Mouse (Mus musculus): ENCODE data around the gene Prkag3. TPM values are rescaled to one million over a fixed set of nuclear protein-coding genes. Genes with fewer than 3 reads are reported as not detected.

The Prkag3 gene
- total RNA-seq, 2 experiments from 2014 or later: 1.4 to 1.7 TPM

- peak; percentile 75 to 79 for DNase-seq
Observed at GRCm38 (mm10) chr1:74759773-74760172, 10.8 kb upstream of the Prkag3 start.

- DNase-seq: no peak
Observed at GRCm38 (mm10) chr1:74754175-74754785, 5.3 kb upstream of the Prkag3 start.

GRCm38 (mm10) chr1:74753266-74753974, 4.4 kb upstream of the Prkag3 start:
- DNase-seq: no peak

DNA sequence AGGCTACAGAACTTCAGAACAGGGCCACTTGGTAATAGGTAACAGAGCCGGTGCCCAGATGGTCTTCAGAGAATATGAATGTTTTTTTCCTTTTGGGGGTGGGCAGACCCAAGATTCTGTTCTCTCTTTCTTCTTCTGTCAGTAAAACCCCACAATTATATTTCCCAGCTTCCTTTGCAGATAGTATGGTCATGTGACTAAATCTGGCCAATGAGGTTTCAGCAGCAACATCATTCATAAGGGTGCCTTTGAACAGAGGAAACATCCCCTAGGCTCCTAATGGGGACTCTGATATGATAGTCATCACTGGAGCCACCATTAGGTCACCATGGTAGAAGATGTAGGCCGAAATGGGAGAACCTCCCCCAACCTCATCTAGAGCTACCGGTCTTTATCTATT, 3.8 kb upstream of the Prkag3 start:
- DNase-seq: no peak

GRCm38 (mm10) chr1:74752150-74752549, 3.1 kb upstream of the Prkag3 start:
- DNase-seq: no peak

DNA sequence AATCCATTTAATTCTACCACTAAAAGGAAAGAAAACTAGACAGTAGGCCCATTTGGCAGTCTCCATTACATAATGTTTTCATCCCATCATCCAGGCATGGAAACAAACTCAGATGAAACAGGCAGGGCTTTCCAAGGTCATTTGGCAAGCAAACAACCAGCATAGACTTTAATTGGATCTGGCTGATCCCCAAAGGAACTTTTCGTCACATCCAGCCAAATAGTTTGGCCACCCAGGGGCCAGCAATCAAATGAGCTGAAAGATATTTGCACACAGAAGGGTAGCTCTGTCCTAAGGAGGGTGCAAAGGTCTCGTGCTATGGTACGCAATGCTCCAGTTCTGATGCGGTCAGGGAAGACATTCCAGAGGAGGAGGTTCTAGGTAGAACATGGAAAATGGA, 1.7 kb upstream of the Prkag3 start:
- DNase-seq: peak in 1 of 2 experiments; percentile 50

DNA sequence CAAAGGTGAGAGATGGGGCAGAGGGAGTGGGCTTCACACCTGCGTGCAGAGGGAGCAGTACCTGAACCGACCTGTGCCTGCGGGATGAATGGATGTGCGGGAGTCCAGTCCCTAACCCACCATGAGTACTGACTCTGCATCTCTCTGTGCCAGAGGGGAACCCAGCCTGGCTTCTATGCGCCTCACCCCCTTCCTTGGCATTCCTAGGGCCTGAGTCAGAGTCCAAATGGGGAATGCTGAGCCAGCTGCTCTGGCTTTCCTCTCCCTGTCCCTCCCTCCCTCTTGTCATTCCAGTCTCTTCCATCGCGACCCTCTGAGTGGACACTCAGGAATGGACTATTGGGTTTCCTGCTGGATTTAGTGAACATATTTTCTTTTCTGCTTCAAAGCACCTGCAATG, 280 bp upstream of the Prkag3 start:
- peak; percentile 72 to 81 for DNase-seq

DNA sequence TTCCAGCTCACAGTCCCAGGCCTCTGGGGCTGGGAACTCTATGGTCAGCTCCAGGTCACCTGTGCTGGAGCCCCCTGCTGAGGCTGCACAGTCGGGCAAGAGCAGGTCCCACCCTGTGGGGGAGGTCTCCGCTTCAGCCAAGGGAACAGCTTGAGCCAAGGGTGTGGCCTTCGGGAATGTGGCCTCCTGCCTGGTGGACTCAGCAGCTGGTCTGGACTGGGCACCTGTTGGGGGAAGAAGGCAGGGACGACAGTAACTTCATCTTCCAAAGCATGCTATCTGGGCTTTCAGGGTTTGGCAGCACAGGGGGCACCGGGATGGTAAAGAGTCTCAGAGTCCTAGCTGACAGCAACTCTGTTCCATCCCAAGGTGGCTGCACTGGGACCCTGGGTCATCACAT, 1.7 kb downstream of the Prkag3 start:
- DNase-seq: no peak

GRCm38 (mm10) chr1:74740846-74741245, 8.2 kb downstream of the Prkag3 start:
- peak; percentile 42 to 75 for DNase-seq

GRCm38 (mm10) chr1:74737500-74737899, 11.5 kb downstream of the Prkag3 start:
- DNase-seq: peak in 1 of 2 experiments; percentile 24

DNA sequence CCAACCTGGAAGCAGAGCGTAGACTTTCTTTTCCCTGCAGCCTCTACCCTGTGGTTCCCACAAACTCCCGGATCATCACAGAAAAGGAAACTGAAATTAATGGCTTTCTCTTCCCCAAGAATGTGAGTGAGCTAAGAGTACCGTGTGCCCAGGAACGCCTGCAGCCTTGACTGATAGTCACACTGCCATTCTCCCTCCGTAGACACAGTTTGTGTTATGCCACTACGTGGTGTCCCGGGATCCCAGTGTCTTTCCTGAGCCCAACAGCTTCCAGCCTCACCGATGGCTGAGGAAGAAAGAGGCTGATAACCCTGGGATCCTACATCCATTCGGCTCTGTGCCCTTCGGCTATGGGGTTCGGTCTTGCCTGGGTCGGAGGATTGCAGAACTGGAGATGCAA, 12.0 kb downstream of the Prkag3 start:
- no peak for DNase-seq

DNA sequence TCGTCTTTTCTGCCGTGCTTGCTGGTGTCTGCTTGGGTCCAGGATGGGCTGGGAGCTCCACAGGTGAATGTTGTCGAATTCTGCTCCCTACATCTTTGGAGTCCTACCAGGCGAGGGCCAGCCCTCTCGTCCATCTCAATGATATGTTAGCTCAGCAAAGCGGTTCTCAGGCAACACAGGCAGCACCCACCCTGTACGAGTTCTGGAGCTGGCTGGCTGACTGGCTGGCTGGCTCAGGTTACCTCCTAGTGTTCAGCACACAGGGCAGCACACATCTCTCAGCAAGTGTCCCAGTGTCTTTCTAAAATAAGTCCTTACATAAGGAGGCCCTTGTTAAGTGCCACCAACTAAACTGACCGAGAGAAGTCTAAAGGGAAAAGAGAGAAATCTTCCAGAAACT, 20.6 kb downstream of the Prkag3 start:
- no peak for DNase-seq

DNA sequence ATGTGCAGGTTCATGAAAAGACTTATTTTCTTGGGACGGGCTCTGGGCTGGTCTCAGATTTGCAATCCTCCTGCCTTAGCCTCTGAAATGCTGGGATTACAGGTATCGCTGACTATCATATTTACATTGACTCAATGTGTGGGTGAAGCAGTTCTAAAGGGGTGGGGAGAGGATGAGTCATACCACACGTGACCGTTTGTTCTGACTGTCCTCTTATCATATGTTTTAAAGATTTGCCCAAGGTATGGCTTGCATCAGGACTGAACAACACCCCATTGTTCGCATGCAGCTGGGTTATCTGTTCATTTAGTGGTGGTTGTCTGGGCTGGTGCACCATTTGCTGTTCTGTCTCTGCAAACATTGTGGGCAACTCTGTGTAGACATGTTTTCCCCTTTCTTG, 22.3 kb downstream of the Prkag3 start:
- DNase-seq: no peak

DNA sequence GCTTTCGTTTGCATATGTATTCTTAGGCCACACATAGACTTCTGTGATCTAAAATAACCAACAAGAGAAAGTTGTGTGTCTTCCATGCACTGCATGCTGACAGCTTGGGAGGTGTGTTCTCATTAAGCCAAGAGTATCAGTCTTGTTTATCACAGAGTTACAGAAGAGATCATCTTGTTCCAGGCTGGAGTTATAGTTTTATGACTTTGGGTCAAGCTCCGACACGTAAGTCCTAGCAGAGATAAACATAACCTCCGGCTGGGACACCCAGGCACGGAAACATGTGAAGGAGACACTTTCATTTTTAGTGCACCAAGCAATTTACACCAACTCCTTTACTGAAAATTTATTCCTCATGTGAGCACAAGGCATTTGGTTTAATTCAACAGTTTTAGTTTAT, 22.9 kb downstream of the Prkag3 start:
- no peak for DNase-seq

- no peak for DNase-seq
Observed at GRCm38 (mm10) chr1:74723748-74724147, 25.3 kb downstream of the Prkag3 start.

- DNase-seq: no peak
Observed at GRCm38 (mm10) chr1:74721657-74722056, 27.4 kb downstream of the Prkag3 start.

DNA sequence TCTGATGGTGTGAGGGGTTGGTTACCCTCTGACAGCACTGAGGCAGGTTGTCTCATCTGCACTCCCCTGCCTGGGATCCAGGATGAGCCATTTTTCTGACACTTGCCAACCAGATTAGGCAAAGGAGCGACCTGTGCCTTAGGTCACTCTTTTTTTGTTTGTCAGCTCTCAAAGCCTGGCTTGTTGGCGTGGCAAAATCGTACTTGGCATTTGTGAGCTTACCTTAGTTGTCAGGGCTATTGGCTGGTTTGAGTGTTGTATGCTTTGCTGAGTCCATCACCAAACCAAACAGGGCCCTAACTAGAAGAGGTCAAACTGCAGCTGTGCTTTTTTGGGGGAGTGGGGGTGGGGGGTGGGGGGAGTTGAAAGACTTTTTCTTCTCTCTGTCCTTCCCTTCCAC, 29.7 kb downstream of the Prkag3 start:
- DNase-seq: no peak

GRCm38 (mm10) chr1:74718113-74718512, 30.9 kb downstream of the Prkag3 start:
- DNase-seq: peak in 1 of 2 experiments; percentile 9

- no peak for DNase-seq
Observed at GRCm38 (mm10) chr1:74715886-74716285, 33.1 kb downstream of the Prkag3 start.

GRCm38 (mm10) chr1:74715468-74715867, 33.6 kb downstream of the Prkag3 start:
- peak; percentile 17 to 19 for DNase-seq

DNA sequence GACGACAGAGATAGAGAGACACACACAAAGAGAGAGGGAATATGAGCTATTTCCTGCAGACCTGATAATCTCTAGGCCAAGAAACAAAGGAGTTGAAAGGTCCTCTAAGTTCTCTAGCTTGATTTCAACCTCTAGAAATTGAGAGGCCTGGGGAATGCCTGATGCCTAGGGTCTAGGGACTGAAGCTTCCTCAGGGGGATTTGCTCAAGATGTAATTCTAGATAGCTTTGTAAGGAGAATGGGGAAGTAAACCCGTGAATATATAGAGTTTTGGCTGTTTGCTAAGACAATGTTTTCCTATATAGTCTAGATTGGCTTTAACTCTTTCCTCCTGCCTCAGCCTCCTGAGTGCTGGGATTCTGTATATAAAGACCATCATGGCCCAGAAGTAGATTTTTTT, 34.1 kb downstream of the Prkag3 start:
- no peak for DNase-seq

- DNase-seq: peak; percentile 22 to 44
Observed at GRCm38 (mm10) chr1:74713859-74714730, 34.9 kb downstream of the Prkag3 start.

Data from heart, adult 18-20 months (tissue).